Mouse (Mus musculus): ENCODE measurements around the gene Plcb1. TPM values are rescaled to one million over a fixed set of nuclear protein-coding genes. Genes with fewer than 3 reads are reported as not detected.

Gene Plcb1
- polyA plus RNA-seq, 1 experiment from 2014 or later, result 0.13 TPM

GRCm38 (mm10) chr2:135157961-135158360, 372.1 kb downstream of the Plcb1 start:
- Histone ChIP-seq H3K36me3 (ENCODE audit: inconsistent target) (no peaks in the 10 kb centered on the region), H3K4me3 (ENCODE audit: inconsistent target) (no peak overlapping the region), H3K79me2 (ENCODE audit: inconsistent target) (no peaks in the 10 kb centered on the region), H3K27ac (no peak overlapping the region)
- 100% methylated on average over 2 of the region's 2 CpGs for WGBS (ENCODE audit: missing documents)

GRCm38 (mm10) chr2:135161673-135162072, 375.8 kb downstream of the Plcb1 start:
- no peak overlapping the region for H3K4me3 ChIP-seq (ENCODE audit: inconsistent target)
- H3K79me2 ChIP-seq (ENCODE audit: inconsistent target), result no peaks in the 10 kb centered on the region
- H3K36me3 ChIP-seq (ENCODE audit: inconsistent target), result no peaks in the 10 kb centered on the region
- H3K27ac ChIP-seq, result no peak overlapping the region
- 94% methylated on average over 4 of the region's 4 CpGs for WGBS (ENCODE audit: missing documents)

- Histone ChIP-seq H3K36me3 (ENCODE audit: inconsistent target) (no peaks in the 10 kb centered on the region), H3K4me3 (ENCODE audit: inconsistent target) (no peak overlapping the region), H3K27ac (no peak overlapping the region), H3K79me2 (ENCODE audit: inconsistent target) (no peaks in the 10 kb centered on the region)
- 76% methylated on average over 3 of the region's 3 CpGs for WGBS (ENCODE audit: missing documents)
Measured at GRCm38 (mm10) chr2:135165512-135165911, 379.6 kb downstream of the Plcb1 start.

- Histone ChIP-seq H3K27ac (no peak overlapping the region), H3K36me3 (ENCODE audit: inconsistent target) (no peaks in the 10 kb centered on the region), H3K79me2 (ENCODE audit: inconsistent target) (no peaks in the 10 kb centered on the region), H3K4me3 (ENCODE audit: inconsistent target) (no peak overlapping the region)
- WGBS (ENCODE audit: missing documents), result 93% methylated on average over 4 of the region's 4 CpGs
Measured at GRCm38 (mm10) chr2:135175544-135175943, 389.7 kb downstream of the Plcb1 start.

GRCm38 (mm10) chr2:135187659-135188058, 401.8 kb downstream of the Plcb1 start:
- H3K79me2 ChIP-seq (ENCODE audit: inconsistent target), result no peaks in the 10 kb centered on the region
- H3K4me3 ChIP-seq (ENCODE audit: inconsistent target), result no peak overlapping the region
- no peaks in the 10 kb centered on the region for H3K36me3 ChIP-seq (ENCODE audit: inconsistent target)
- 92% methylated on average over 6 of the region's 6 CpGs for WGBS (ENCODE audit: missing documents)
- no peak overlapping the region for H3K27ac ChIP-seq

GRCm38 (mm10) chr2:135200830-135201229, 415.0 kb downstream of the Plcb1 start:
- no peaks in the 10 kb centered on the region for H3K79me2 ChIP-seq (ENCODE audit: inconsistent target)
- 87% methylated on average over 3 of the region's 3 CpGs for WGBS (ENCODE audit: missing documents)
- no peak overlapping the region for H3K4me3 ChIP-seq (ENCODE audit: inconsistent target)
- no peak overlapping the region for H3K27ac ChIP-seq
- no peaks in the 10 kb centered on the region for H3K36me3 ChIP-seq (ENCODE audit: inconsistent target)

- Histone ChIP-seq H3K36me3 (ENCODE audit: inconsistent target) (no peaks in the 10 kb centered on the region), H3K4me3 (ENCODE audit: inconsistent target) (no peak overlapping the region), H3K79me2 (ENCODE audit: inconsistent target) (no peaks in the 10 kb centered on the region), H3K27ac (no peak overlapping the region)
- 97% methylated on average over 4 of the region's 4 CpGs for WGBS (ENCODE audit: missing documents)
Measured at GRCm38 (mm10) chr2:135202390-135202789, 416.5 kb downstream of the Plcb1 start.

- no peaks in the 10 kb centered on the region for H3K36me3 ChIP-seq (ENCODE audit: inconsistent target)
- H3K4me3 ChIP-seq (ENCODE audit: inconsistent target), result no peak overlapping the region
- WGBS (ENCODE audit: missing documents), result 91% methylated on average over 11 of the region's 11 CpGs
- H3K79me2 ChIP-seq (ENCODE audit: inconsistent target), result no peaks in the 10 kb centered on the region
- no peak overlapping the region for H3K27ac ChIP-seq
Measured at GRCm38 (mm10) chr2:135204141-135205120, 418.6 kb downstream of the Plcb1 start.

- H3K36me3 ChIP-seq (ENCODE audit: inconsistent target), result no peaks in the 10 kb centered on the region
- H3K4me3 ChIP-seq (ENCODE audit: inconsistent target), result no peak overlapping the region
- H3K27ac ChIP-seq, result no peak overlapping the region
- no peaks in the 10 kb centered on the region for H3K79me2 ChIP-seq (ENCODE audit: inconsistent target)
- 100% methylated on average over 1 of the region's 1 CpGs for WGBS (ENCODE audit: missing documents)
Measured at GRCm38 (mm10) chr2:135208890-135209289, 423.0 kb downstream of the Plcb1 start.

GRCm38 (mm10) chr2:135214746-135215448, 429.0 kb downstream of the Plcb1 start:
- WGBS (ENCODE audit: missing documents), result 80% methylated on average over 4 of the region's 4 CpGs
- no peaks in the 10 kb centered on the region for H3K79me2 ChIP-seq (ENCODE audit: inconsistent target)

GRCm38 (mm10) chr2:135219406-135219805, 433.5 kb downstream of the Plcb1 start:
- H3K27ac ChIP-seq, result no peak overlapping the region
- no peaks in the 10 kb centered on the region for H3K79me2 ChIP-seq (ENCODE audit: inconsistent target)
- 87% methylated on average over 3 of the region's 3 CpGs for WGBS (ENCODE audit: missing documents)
- H3K4me3 ChIP-seq (ENCODE audit: inconsistent target), result no peak overlapping the region
- H3K36me3 ChIP-seq (ENCODE audit: inconsistent target), result no peaks in the 10 kb centered on the region

More at GRCm38 (mm10) chr2:135214746-135215448, 429.0 kb downstream of the Plcb1 start:
- H3K36me3 ChIP-seq (ENCODE audit: inconsistent target), result no peaks in the 10 kb centered on the region
- no peak overlapping the region for H3K27ac ChIP-seq
- no peak overlapping the region for H3K4me3 ChIP-seq (ENCODE audit: inconsistent target)

- no peaks in the 10 kb centered on the region for H3K36me3 ChIP-seq (ENCODE audit: inconsistent target)
- no peaks in the 10 kb centered on the region for H3K79me2 ChIP-seq (ENCODE audit: inconsistent target)
- 88% methylated on average over 3 of the region's 3 CpGs for WGBS (ENCODE audit: missing documents)
- no peak overlapping the region for H3K27ac ChIP-seq
- no peak overlapping the region for H3K4me3 ChIP-seq (ENCODE audit: inconsistent target)
Measured at GRCm38 (mm10) chr2:135225604-135226025, 439.7 kb downstream of the Plcb1 start.

- no peak overlapping the region for H3K4me3 ChIP-seq (ENCODE audit: inconsistent target)
- H3K36me3 ChIP-seq (ENCODE audit: inconsistent target), result no peaks in the 10 kb centered on the region
- WGBS (ENCODE audit: missing documents), result 97% methylated on average over 3 of the region's 3 CpGs
- no peaks in the 10 kb centered on the region for H3K79me2 ChIP-seq (ENCODE audit: inconsistent target)
- H3K27ac ChIP-seq, result no peak overlapping the region
Measured at GRCm38 (mm10) chr2:135230262-135230661, 444.4 kb downstream of the Plcb1 start.

GRCm38 (mm10) chr2:135242662-135243316, 456.9 kb downstream of the Plcb1 start:
- Histone ChIP-seq H3K27ac (no peak overlapping the region), H3K36me3 (ENCODE audit: inconsistent target) (no peaks in the 10 kb centered on the region), H3K79me2 (ENCODE audit: inconsistent target) (no peaks in the 10 kb centered on the region), H3K4me3 (ENCODE audit: inconsistent target) (no peak overlapping the region)
- 100% methylated on average over 1 of the region's 1 CpGs for WGBS (ENCODE audit: missing documents)
